Mouse (Mus musculus) liver, adult 2 months (tissue): ENCODE results near the gene Epc2.

ENCODE experiments used
- CTCF ChIP-seq: fragments of 200-500 bp; IDR thresholded peaks from 2 replicates; pipeline ENCODE4 v1.5.1; 2011; ENCODE audit warnings: low read depth, low read length, control low read depth
- POLR2A ChIP-seq: fragments of 200-500 bp; IDR thresholded peaks from 2 replicates; pipeline ENCODE4 v1.6.1; 2011; ENCODE audit warnings: low read length, control low read depth; ENCODE audit not compliant: insufficient read depth; ENCODE audit errors: extremely low read depth

- no peak for TF ChIP-seq POLR2A
- TF ChIP-seq CTCF: no peak
Observed at GRCm38 (mm10) chr2:49411685-49412084, 39.6 kb upstream of the Epc2 start.
